Mouse (Mus musculus) G1E (cell line): ENCODE data around the gene Itih5.

Experiments
- CTCF ChIP-seq: IDR thresholded peaks from 2 replicates; pipeline ENCODE4 v1.5.1; 2012; ENCODE audit warnings: low read depth, low read length, inconsistent platforms, mixed read lengths
- GATA1 ChIP-seq: IDR thresholded peaks from 2 replicates; pipeline ENCODE4 v1.6.1; 2012; ENCODE audit warnings: borderline replicate concordance, low read length, inconsistent platforms, mixed read lengths
- GATA2 ChIP-seq: IDR thresholded peaks from 2 replicates; pipeline ENCODE4 v1.6.1; 2012; ENCODE audit warnings: low read depth, low read length, inconsistent platforms, borderline replicate concordance
- POLR2AphosphoS5 ChIP-seq: IDR thresholded peaks from 2 replicates; pipeline ENCODE4 v1.6.1; 2012; ENCODE audit warnings: low read depth, low read length, inconsistent platforms; ENCODE audit not compliant: insufficient replicate concordance
- TAL1 ChIP-seq: conservative IDR thresholded peaks from 2 replicates; pipeline ENCODE4 v1.6.1; 2012; ENCODE audit warnings: low read depth, low read length, inconsistent platforms, mixed read lengths

DNA sequence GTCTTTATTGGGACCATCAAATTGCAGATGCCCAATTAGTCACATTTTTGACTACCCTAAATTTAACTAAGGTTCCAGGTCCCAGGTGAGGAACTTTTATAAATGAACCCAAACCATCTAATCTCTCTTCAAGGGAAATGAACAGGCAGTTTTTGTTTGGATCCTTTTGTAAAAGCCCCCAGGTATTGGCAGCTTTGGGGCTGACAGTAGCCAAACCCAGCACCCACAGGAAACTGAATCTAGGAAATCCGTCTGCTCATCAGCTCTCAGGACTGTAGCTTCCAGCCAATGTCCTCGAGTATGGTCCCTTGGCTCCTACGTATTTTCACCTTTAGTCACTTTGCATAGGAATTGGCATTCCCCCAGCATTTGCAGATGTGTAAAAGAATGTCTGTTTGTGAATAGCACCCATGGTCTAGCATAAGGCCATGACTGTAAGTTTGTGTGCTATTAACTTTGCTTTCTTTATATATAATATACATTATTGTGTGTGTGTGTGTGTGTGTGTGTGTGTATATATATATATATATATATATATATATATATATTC lies 47.4 kb downstream of the Itih5 start:
- TF ChIP-seq CTCF (no peak), TAL1 (no peak), GATA1 (no peak), POLR2AphosphoS5 (no peak), GATA2 (no peak)
